Mouse (Mus musculus) cerebellum, adult 11 months (tissue): ENCODE measurements around the gene Retreg2.

Source experiments
- DNase-seq: peaks from one replicate; pipeline ENCODE4 v3.0.0; 2022

Retreg2 gene

DNA sequence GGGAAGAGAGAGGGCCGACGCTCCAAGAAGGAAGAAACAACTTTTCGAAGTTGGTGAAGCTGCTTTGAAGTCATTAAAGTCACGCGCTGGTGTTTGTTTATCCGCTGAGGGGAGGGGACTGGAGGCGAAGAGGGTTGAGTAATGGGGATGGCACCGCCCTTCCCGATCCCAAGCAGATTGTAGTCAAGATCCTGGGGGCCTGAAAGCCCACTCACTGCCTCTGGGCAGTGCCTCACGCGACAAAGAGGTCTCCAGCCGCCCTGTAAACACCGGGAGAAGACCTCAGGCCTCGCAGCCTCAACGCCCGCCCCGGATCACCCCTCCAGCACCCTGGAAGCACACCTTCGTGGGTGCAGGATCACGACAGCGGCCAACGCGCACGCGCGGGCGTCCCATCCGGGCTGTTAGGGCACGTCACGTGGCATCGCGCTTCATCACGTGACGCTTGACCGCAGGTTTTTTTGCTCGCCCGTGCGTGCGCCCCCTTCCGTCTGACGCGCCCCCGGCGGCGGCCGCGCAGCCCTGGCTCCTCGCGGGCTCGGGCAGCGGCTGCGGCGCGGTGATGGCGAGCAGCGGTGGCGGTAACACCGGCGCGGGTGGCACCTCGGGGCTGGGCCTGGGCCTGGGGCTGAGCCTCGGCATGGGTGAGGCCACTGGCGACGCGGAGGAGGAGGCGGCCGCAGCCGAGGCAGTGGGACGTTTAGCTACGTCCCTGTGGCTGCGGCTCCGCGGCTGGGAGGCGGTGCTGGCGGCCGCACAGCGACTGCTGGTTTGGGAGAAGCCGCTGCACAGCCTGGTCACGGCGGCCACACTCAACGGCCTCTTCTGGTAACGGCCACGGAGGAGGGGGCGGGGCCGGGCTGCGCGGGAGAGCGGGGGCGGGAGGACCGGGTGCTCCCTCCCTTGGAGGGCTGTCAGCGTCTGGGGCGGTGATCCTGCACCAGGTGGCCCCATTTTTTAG, at the start of gene Retreg2, which contains the start of gene Cnppd1:
Retreg2 (plus strand) TSS at position 478 of the 961 bp plus-strand sequence.
Cnppd1 (minus strand) TSS at position 411 of the 961 bp plus-strand sequence.
- DNase-seq = peak; percentile 96

DNA sequence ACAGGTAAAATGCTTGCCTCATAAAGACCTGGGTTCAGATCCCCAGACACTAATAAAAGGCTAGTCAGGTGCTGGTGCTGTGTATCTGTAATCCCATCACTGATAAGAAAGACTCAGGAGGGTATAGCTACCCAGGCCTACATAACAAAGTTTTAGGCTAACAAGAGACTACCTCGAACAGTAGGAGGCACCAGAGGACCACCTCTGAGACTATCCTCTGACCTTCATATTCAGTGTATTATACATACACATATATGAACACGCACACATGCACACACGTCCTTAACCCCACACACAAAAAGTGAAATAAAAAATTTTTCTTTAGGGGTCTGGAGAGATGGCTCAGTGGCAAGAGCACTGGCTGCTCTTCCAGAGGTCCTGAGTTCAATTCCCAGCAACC, 20.4 kb upstream of the Retreg2 start:
- DNase-seq = no peak

DNA sequence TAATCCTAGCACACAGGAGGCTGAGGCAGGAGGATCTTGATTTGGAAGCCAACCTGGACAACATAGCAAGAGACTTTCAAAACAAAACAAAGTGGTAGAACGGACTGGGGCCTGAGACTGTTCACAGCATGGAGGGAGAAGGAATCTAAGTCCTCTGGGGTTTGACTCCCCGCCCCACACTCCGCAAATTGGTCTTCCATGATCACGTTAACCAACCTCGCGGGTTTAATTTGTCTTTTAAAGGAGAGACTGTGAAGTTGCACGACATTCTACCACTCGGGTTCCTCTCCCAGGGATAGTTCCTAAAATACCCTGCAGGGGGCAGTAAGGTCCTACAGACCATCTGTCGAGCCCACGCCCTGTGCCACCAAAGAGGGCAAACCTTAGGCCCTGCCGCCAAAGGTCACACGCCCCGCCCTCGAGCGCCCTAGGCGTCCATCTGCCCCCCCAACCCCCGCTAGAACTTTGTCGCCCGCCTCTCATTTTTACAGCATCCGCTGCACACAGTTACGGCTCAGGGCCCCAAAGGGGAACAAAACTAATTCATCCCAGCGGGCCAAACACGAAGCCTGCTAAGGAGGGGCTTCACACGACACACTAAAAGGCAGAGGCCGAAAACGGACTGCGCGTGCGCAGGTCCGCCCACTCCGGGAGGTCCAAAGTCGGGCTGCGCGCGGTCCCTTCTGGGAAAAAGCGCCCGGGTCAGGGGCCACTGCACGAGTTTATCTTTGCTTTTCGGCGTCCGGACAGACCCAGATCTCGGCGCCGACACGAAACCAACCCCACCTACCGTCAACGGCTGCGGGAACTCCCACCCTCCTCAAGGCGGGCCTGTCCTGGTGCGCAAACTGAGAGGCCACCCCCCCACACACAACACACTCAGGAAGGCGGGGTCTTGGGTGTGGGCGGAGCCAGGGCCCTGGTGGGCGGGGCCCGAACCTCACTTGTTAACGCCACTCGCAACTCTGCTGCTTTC, 17.9 kb upstream of the Retreg2 start, which contains the start of gene Nhej1:
Nhej1 (minus strand) TSS at position 855 of the 976 bp plus-strand sequence.
- DNase-seq = peak; percentile 91

DNA sequence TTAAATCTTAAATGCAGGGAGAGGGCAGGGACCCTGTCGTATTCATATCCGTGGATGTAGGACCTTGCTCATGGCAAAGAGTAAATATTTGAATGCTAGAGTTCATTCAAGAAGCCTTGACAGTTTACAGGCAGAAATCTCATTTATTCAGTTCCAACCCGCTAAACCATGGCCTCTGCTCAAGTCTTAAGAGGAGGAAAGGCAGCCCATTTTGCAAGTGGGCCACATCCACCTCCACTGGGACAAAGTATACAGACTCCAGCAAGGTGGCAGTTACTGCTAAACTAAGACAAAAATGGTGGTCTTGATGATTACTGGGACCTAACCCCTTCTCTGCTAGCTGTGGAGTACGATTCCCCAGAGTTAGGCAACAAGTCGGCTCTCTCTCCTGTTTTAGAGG, 17.2 kb upstream of the Retreg2 start:
- DNase-seq = no peak

DNA sequence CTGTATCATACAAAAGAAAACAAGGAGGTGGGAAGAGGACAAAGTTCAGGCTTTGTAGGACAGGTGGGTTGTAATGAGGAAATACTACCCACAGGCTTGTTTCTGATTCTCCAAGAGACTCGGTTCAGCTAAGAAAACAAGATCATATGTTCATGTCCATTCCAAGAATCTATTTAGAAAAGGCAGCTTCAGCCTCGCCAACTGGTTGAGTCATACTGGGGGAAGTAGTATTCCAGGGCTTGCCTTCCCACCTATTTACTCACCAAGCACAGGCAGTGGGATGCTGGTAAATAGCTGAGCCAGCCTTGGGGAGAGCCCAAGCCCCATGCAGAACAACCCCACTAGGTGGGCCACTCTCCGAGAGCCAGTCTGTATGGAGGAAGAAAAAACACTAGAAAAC, 13.9 kb upstream of the Retreg2 start:
- no peak for DNase-seq

DNA sequence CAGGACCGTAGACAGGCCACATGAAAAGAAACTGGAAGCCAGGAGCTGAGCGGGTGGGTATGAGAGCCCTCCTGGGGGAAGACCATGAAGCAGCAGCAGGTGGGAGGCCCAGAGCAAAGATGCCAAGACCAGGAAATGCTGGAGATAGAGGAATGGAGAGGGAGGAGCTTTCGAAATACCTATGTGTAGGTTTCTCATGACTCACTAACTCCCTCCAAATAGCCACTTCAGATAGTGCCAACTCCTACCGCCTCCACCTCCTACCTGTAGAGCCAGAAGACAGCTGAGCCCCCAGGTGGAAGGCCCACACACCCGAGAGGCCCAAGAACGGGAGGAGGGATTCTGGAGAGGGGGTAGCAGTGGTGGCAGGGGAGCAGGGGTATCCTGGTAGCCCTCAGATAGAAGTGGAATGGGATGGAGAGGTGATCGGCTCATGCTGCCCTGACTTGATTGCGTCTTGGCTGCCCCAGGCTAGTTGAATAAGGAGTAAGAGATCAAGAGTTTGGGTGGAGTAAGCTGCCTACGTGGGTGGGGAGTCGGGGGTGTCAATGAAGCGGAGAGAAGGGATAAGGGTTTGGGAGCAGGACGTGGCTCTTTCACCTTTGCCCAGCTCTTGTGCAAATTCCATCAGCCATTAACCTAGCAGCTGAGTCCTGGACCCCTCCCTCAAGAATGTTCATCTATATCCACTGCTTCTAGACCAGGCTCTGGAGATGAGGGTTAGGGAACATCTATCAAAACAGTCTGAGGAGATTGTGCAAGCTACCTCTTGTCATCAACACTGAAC, 9.0 kb upstream of the Retreg2 start, which contains the start of gene Slc23a3:
Slc23a3 (minus strand) TSS at position 470 of the 787 bp plus-strand sequence.
- DNase-seq = no peak

DNA sequence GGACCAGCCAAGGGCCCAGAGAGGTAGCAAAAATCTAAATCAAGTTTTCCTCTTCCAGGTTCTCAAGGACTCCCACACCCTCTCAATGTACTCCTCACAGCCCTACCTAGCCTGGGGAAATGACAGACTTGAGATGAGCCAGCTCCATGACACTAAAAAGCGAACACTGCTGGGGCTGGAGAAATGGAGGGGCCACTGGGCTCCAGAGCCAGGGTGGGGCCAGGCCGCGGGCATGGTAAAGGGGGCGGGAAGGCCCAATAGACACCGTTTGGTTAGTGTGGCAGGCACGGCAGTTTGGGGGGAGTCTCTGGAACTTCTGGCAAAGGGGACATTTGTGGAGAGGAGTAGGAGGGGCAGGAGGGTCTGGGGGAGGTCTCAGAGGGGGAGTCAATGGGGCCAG, 6.3 kb upstream of the Retreg2 start:
- DNase-seq = no peak

DNA sequence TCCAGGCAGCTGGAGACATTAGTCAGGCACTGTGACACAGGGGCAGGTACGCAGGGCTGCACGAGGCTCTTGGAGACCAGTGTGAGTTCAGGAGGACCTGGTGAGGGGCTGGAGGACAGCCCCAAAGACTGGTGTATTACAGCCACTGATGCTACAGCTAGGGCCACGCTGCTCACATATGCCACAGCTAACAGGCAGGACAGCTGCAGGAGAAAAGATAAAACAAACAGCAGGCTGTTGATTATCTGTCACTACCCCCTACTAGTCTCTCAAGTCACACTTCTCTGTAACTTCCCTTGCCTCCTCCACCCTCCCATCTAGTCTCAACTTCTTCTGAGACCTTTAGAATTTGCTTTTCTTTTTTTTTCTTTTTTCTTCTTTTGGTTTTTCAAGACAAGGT, 5.8 kb upstream of the Retreg2 start:
- no peak for DNase-seq

DNA sequence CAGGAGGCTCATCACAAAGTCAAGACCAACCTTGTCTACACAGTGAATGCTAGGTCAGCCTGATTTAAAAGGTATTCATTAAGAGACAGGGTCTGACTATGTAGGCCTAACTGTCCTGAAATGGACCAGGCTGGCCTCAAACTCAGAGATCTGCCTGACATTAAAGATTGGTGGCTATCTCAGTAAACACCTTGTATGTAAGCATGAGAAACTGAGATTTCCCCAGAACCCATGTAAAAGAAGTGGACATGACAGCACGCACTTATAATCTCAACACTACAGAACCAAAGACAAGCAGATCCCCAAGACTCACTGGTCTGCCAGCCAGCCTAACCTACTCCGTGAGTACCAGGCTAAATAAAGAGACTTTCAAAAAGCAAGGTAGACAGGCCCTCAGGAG, 4.1 kb upstream of the Retreg2 start:
- DNase-seq = no peak

DNA sequence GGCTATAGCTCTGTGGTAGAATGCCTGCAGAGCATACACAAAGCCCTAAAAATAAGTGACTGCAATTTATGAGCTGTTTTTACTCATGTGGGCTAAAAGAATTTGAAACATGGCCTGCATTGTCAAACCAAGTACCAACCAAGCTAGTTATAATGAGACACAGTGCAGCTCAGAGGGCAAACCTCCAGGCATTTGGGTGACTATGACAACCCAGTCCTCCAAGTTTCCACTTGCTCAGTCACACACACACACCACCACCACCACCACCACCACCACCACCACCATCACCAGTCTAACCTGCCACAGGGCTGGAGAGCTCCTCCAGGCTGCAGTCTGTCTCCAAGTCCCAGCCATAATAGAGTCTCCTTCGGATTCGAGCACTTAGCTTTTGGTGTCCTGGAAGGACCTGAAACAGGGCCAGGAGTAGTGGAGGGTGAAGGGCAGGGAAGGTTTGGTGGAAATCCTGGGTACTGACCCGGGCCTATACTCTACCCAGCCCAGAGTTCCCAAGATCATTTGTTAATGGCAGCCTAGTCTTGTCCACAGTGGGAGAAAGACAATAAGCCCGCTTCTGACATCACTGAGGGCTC, 1.9 kb upstream of the Retreg2 start:
- DNase-seq = no peak

DNA sequence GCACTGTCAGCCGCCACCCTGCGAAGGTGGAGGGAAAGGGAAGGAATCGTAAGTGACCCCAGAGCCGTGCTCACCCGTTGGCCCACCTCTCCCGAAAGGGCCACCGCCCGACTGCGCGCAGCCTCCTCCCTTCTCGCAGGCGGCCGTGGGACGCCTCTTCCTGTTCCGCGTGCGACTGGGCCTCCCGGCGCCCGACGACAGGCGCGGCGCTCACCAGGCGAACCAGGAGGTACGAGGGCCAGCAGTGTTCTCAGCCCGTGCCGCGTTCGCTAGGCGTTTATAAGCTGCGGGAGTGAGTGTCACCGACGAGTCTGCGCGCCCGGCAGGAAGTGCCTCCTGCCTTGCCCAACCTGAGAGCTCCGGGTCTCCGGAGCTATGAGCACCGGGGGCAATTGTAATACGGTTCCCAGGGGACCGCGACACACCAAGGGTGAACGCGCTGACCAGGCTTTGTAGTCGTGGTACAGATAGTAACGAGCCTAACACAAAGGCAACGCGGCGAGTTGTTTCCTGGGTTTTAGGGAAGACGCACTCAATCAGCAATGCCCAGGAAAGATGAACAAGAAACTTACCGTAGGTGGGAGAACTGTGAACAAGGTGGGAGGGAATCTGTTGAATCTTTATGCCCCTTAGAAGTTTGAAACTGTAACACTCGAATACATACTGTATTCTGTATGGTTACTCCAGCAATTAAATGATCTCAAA, 940 bp upstream of the Retreg2 start:
- no peak for DNase-seq

DNA sequence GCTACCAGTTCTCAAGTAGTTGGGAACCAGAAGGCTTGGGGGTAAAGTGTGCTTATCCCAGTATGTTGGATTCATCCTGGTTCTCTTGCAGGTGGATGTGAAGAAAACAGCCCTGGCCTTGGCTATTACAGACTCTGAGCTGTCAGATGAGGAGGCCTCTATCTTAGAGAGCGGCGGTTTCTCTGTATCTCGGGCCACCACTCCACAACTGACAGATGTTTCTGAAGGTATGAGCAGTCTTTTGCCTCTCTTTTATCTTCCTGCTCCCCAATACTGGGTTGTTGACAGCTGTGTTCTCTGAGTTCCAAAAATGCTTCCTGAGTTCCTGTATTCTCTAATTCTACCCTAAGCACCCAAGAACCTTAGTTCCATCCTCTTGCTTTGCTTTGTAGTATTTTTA, 3.0 kb downstream of the Retreg2 start:
- DNase-seq = no peak

DNA sequence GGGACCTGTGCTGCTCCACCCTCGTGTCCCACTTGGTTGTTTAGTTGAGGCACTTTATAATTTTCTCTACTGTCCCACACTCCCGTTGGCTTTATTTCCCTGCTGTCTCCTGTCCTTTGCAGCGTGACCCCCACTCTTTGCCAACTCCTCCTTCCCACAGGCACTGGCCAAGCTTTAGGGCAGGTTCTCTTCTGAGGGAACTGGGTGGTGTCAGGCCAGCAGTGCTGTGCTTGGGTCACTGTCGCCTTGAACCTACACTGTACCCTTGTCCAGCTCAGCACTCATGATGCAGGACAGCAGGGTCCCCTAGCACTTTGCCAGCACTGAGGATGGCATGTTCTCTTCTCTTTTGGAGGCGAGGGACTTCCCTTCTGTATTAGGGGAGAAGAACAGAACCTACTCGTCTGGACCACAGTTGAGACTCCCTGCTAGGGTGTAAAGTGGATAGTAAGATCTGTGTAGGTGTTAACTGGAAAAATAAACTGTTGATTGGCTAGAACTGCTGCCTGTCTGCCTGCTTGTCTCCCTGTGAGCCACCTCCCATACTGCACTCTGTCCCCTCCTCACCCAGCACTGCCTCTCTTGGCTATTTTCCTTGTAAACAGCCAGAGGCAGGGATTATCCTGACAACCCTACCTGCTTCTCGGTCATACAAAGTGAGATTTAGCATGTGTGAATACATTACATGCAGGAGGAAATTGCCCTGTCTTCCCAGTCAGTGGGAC, 5.0 kb downstream of the Retreg2 start:
- DNase-seq = no peak

DNA sequence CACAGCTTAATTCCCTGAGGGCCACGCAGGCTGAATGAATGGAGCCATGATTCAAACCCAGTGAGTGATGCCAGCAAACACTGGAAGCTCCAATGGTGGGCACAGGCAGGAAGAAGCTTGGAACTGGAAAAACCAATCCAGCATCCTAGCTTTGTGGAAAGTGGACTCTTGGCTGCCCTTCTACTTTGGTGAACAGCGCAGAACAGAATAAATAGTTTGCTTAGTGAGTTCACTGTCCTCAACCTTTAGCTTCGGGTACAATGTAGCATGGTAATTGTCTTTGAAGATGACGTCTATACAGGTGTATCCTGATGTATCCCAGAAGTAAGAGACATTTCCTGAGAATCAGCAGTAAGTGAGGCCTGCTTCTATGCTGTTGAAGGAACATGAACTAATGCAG, 6.1 kb downstream of the Retreg2 start:
- DNase-seq = no peak

DNA sequence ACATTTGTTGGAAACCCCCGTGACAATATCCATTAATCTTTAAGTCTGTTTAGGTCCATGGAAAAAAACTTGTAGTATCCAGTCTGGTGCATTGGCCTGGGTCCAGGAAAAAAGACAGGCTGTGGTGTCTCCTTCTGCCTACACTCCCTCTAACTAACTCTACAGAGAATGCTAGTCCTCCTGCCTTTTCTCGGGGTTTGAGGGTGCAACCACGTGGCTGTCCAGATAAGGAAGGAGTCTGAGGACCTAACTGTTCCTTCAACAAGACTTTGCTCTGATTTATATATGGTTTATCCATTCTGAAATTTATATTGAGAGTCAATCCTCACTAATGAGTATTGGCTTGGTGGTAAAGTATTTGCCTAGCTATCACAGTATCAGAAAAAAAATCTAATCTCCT, 13.3 kb downstream of the Retreg2 start:
- DNase-seq = no peak

DNA sequence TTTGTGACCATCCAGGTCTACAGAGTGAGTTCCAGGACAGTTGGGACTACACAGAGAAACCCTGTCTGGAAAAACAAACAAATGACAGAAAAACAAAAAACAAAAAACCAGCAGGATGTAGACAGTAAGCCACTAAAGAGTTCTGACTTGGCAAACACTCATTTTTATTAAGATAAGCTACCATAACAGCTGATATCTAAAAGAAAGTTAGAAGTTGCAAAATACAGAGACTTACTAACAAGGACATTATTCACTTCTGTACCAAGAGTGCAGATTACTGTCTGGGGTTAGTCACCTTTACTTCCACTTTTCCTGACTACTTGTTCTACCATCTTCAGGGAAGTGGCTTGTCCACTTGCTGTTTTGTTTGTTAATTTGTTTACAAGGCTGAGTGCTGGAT, 16.4 kb downstream of the Retreg2 start:
- DNase-seq = no peak

DNA sequence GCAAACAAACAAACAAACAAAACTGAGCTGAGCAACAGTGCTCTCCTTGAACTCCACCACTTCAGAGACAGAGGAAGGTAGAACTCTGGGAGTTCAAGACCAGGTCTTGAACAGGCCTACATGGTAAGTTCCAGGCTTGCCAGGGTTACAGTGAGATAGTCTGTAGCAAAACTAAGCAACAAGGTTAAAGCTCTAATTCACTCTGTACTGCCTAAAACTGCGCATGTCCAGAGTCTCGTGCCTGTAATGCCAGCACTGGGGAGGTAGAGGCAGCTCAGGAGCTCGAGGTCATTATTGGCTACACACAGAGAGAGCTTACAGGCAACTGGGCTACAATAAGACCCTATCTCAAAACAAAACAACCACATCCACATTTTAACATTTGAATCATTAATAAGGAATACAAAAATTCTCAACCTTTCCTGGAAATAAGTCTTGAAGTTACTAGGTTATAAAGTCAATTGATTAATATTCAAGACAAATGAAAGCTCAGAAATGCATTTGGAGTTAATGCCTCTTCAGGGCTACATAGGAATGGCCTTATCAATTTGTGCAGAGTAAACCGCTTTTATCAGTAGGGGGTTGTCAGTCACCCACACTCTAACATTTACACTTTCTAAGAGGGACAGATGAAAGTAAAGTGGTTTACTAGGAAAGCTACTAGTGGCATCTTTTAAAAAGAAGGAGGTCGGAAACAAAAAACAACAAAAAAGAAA, 17.1 kb downstream of the Retreg2 start:
- no peak for DNase-seq

DNA sequence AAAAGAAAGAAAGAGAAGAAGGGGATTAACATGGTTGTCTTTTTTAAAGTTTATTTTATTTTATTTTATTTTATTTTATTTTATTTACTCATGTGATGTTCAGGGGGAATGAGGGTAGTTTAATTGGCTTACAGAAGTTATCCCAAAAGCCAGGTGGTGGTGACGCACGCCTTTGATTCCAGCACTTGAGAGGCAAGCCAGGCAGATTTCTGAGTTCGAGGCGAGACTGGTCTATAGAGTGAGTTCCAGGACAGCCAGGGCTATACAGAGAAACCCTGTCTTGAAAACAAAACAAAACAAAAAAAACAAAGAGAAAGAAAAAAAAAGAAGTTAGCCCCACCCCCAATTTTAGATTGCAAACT, 17.7 kb downstream of the Retreg2 start:
- no peak for DNase-seq

DNA sequence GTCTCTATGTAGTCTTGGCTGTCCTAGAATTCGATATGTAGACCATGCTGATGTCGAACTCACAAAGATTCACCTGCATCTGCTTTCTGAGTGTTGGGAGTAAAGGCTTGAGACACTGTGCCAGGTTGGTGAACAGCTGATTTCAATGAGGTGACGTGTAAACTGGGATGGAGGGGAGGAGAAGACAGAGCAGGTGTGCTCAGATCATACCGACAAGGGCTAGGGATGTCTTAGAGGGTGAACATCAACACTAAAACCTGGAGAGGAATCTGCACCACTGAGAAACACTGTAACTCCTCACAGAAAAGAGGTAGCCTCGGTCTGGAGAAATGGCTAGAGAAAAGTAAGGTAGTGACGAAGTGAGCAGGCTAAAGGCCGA, 25.5 kb downstream of the Retreg2 start:
- DNase-seq = no peak
